Comparison of ENCODE assay signal across 12 mouse cellular contexts in genomic region chr10:40420703-40421102, GRCm38 (mm10).
DNase-seq lines count a peak whose midpoint lies in the region; ATAC-seq and TF ChIP-seq lines count a peak whose summit lies in the region.
"Had no signal": no experiment of that assay in that cellular context is flagged by ENCODE, and none has a peak within 500 bp of the region (broad histone marks: within the 10 kb centered on the region; RNA-seq: fewer than 3 reads in every experiment).

No protein-coding gene starts in this region.

- H3K27me3 ChIP-seq in cerebellum, adult 2 months (ENCODE audit: control insufficient read depth, insufficient read depth, low read length), result no peaks in the 10 kb centered on the region
- H3K27me3 ChIP-seq in forebrain, embryonic 10.5 days (ENCODE audit: poor library complexity, severe bottlenecking), result no peaks in the 10 kb centered on the region
- H3K27me3 ChIP-seq: heart, embryonic 12.5 days; Patski had no signal

- peak; percentile 36 to 37 for DNase-seq in cerebellum, adult 2 months
- no peak for DNase-seq in cerebellum, postnatal 4 days (ENCODE audit: low spot score in 2 of 2)
- no peak for DNase-seq in layer of hippocampus, adult 2 months (ENCODE audit: low spot score in 2 of 2)
- no peak for DNase-seq in layer of hippocampus, postnatal 10 days (ENCODE audit: low spot score in 2 of 2)
- peak; percentile 49 for DNase-seq in thymus, postnatal 14 days
- DNase-seq in forebrain, embryonic 10.5 days (ENCODE audit: extremely low spot score, low spot score), result no peak
- no peak for DNase-seq in right cerebral cortex, adult 2 months (ENCODE audit: low spot score in 2 of 2)

- no peaks in the 10 kb centered on the region for H3K36me3 ChIP-seq in forebrain, embryonic 10.5 days (replicated peaks)
- H3K36me3 ChIP-seq: heart, embryonic 12.5 days had no signal

- H3K27ac ChIP-seq in cerebellum, adult 2 months (ENCODE audit: insufficient read depth, low read length), result no peak overlapping the region
- H3K27ac ChIP-seq in layer of hippocampus, adult 2 months, result peak overlapping the region; percentile 61; the same call in 1 of the 2 replicates
- H3K27ac ChIP-seq in forebrain, embryonic 10.5 days, result no peak overlapping the region
- H3K27ac ChIP-seq: left cerebral cortex, adult 2 months had no signal

- H3K4me3 ChIP-seq in cerebellum, adult 2 months (replicated peaks; ENCODE audit: insufficient read depth, low read depth, low read length), result no peak overlapping the region
- H3K4me3 ChIP-seq in layer of hippocampus, adult 2 months, result no peak overlapping the region
- H3K4me3 ChIP-seq in forebrain, embryonic 10.5 days, result no peak overlapping the region
- H3K4me3 ChIP-seq: heart, embryonic 12.5 days; left cerebral cortex, adult 2 months had no signal

- TF ChIP-seq CTCF in cerebellum, adult 2 months (IDR thresholded peaks at IDR 0.05; ENCODE audit: borderline replicate concordance, insufficient read depth, low read depth, low read length), result no peak
- TF ChIP-seq CTCF in layer of hippocampus, adult 2 months (conservative IDR thresholded peaks at IDR 0.05), result no peak

- WGBS in cerebellum, adult 2 months, result 32% methylated on average over 2 of the region's 2 CpGs
- 91% methylated on average over 2 of the region's 2 CpGs for WGBS in forebrain, embryonic 10.5 days

- peaks cover 10% of the 10 kb centered on the region for H3K4me1 ChIP-seq in cerebellum, adult 2 months (ENCODE audit: control insufficient read depth, insufficient read depth, low read length)
- H3K4me1 ChIP-seq in forebrain, embryonic 10.5 days, result peaks cover 12% of the 10 kb centered on the region

- ATAC-seq in erythroid progenitor cell, adult 5-6 weeks (replicated peaks; ENCODE audit: low FRiP score, poor library complexity, severe bottlenecking), result peak; percentile 46; the same call in 1 of the 2 replicates
- ATAC-seq: intestine, postnatal 0 days; Patski had no signal

- no peaks in the 10 kb centered on the region for H3K9me3 ChIP-seq in forebrain, embryonic 10.5 days
- H3K9me3 ChIP-seq: heart, embryonic 12.5 days had no signal

- TF ChIP-seq POLR2A in cerebellum, adult 2 months (IDR thresholded peaks at IDR 0.05; ENCODE audit: borderline replicate concordance, insufficient read depth, low read length), result no peak

Comparison
In these comparisons a context has a peak if more than half of its experiments do, and no peak if none do; other contexts are left out.
1. DNase-seq: peak in cerebellum, adult 2 months (2 of 2) and thymus, postnatal 14 days (single experiment); none in cerebellum, postnatal 4 days (0 of 2), layer of hippocampus, adult 2 months (0 of 2), layer of hippocampus, postnatal 10 days (0 of 2), forebrain, embryonic 10.5 days (single experiment) and right cerebral cortex, adult 2 months (0 of 2).